Mouse (Mus musculus): Measurements from ENCODE around the gene Cad.

The Cad gene

GRCm38 (mm10) chr5:31071059-31071458 lies 16.5 kb downstream of the Cad start:
- DNase-seq (ENCODE audit: extremely low spot score): no peak

GRCm38 (mm10) chr5:31071821-31072220 lies 17.2 kb downstream of the Cad start:
- DNase-seq (ENCODE audit: extremely low spot score): no peak

DNA sequence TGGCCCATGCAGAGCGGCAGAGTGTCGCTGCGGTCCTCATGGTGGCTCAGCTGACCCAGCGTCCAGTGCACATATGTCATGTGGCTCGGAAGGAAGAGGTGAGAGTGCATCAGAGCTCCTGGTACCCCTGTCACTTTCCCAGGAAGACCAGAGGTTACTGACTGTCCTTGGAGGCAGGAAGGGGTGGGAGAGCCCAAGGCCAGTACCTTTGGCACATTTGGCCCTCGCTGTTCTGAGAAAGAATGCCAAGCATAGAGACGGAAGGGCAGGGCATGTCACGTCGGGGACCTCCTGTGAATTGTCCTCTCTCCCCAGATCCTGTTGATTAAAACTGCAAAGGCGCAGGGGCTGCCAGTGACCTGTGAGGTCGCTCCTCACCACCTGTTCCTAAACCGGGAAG lies 18.6 kb downstream of the Cad start:
- no peak for DNase-seq (ENCODE audit: extremely low spot score)

- no peak for DNase-seq (ENCODE audit: extremely low spot score)
Observed at GRCm38 (mm10) chr5:31076346-31076745, 21.8 kb downstream of the Cad start.

DNA sequence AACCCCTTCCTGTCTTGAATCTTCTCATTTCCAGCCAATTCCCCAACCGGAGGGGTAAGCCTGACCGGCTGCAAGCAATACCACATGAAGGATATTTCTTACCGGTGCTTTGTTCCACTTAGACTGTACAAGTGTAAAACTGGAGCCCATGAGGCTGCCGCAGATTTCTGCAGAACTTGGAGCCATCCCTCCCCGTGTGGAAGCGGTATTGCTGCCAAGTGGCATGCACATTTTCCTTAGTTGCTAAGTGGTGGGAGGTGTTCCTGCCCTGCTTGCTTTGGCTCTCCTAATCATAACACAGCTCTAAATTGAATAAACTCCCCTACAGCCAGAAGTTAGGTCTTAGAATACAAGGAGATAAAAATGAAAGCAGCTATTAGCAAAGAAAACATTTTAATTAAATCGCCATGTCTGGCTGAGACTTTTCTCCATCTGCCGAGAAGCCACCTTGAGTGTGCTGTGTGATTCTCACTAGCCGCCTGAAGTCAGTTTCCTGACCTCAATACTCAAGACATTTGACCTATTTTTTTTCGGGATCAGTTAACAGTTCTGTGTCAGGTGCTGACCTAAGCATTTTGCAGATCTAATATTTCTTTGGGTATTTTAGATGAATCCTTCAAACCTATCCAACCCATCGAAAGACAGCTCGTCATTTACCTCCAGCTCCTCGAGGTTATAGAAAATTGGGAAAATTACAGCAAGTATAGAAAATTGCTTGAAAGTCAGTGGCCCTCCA lies 25.6 kb downstream of the Cad start:
- DNase-seq (ENCODE audit: extremely low spot score): no peak

- no peak for DNase-seq (ENCODE audit: extremely low spot score)
Observed at GRCm38 (mm10) chr5:31080795-31081164, 26.2 kb downstream of the Cad start.

DNA sequence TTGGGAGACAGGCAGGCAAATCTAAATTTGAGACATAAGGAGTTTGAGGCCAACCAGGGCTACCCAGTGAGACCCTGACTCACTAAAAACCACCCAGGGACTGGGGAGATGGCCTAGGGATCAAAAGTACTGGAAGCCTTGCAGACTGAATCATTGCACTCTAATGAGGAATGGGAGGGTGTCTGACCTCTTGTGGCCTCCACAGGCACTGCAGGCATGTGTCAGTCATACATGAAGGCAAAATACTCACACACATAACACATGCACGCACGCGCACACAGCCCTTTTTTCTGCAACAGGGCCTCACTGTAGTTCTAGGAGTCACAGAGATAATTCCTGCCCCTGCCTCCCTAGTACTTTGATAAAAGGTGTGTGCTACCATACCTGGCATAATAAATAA lies 26.8 kb downstream of the Cad start:
- peak; percentile 55 for DNase-seq (ENCODE audit: extremely low spot score)

DNA sequence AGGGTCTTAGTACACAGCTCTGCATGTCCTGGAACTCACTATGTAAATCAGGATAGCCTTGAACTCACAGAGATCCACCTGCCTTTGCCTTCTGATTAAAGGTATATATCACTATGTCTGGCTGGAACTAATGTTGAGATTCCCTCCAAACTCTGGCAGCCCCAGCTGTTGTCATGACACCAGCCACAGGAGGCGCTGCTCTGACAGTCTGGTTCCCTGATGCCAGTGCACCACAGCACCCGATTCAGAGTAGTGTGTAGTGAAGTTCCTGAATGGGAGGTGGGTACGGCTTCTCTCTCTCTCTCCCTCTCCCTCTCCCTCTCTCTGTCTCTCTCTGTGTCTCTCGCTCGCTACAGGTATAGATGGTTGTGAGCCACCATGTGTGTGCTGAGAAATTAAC lies 27.8 kb downstream of the Cad start:
- peak; percentile 56 for DNase-seq (ENCODE audit: extremely low spot score)

DNA sequence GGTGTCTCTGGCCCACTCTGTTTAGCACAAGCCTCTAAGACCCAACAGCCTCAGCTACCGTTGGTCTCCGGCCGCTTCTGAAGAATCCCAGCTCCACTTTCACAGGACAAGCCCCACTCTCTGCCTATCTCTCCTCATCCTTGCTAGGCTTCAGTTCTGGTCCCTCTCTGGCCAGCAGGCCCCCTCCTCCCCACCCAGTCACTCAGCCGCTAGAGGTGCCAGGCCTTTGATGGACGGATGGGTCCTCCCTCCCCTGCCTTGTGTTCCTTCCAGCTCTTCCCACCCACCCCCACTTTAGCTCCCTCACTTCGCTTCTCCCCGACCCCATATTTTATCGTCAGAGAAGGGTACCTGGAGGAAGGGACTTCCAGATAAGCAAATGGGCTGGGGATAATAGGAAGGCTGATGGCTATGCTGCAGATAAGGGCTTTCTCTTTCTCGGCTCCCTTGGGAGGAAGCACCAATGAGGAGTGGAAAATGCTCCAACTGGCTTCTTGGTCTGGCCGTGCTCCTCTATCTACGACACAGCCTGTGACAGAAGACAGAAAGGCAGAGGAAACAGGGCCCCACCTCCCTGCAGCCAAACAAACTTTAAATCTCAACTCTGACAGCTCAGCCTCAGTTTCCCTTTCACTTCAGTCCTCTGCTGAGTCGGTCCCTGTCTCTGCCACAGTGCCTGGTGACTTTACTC lies 28.5 kb downstream of the Cad start:
- no peak for DNase-seq (ENCODE audit: extremely low spot score)

- no peak for DNase-seq (ENCODE audit: extremely low spot score)
Observed at GRCm38 (mm10) chr5:31083949-31084348, 29.4 kb downstream of the Cad start.

GRCm38 (mm10) chr5:31086606-31087005 lies 32.0 kb downstream of the Cad start:
- DNase-seq (ENCODE audit: extremely low spot score): no peak

- DNase-seq (ENCODE audit: extremely low spot score): no peak
Observed at GRCm38 (mm10) chr5:31087131-31087530, 32.6 kb downstream of the Cad start.

GRCm38 (mm10) chr5:31092231-31092975 lies 37.8 kb downstream of the Cad start:
- no peak for DNase-seq (ENCODE audit: extremely low spot score)

DNA sequence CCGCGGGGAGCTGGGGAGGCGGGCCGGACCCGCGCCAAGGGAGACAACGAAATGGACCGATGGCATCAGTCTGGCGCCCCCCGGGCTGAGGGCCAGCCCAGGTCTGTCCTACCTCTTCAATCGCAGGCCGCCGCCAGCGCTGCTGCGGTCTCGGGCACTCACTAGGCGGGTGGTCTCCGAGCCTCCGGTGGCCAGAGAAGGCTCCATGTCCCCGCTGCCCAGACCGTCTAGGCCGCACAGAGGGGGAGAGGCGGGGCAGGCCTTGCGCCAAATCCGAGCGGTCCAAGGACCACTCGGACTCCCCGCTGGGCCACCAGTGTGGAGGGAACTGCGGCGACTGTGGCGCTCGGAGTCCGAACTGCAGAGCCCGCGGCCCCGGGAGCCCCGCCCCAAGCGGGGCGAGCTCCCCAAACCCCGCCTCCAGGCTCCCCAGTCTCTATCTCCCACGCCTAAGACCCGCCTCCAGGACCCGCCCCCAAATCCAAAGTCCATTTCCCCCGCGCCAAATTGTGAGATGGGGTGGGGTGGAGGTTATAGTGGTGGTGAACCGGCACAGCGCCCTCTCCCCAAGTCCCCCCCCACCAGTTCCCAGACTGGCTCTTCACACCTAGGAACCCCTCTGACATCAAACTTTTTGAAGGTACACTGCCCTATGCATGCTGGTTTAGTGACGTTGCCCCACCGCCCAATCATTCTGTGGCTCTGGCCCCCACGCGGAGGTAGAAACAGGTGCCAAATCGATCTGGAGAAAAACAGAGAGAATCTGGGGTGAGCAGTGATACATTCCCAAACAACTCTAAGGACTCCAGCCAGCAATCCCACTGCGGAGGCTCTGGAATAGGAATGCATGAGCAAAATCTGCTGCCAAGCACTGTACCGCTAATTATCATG lies 38.8 kb downstream of the Cad start:
- peak; percentile 45 for DNase-seq (ENCODE audit: extremely low spot score)

- peak; percentile 28 for DNase-seq (ENCODE audit: extremely low spot score)
Observed at GRCm38 (mm10) chr5:31094100-31094798, 39.7 kb downstream of the Cad start.

DNA sequence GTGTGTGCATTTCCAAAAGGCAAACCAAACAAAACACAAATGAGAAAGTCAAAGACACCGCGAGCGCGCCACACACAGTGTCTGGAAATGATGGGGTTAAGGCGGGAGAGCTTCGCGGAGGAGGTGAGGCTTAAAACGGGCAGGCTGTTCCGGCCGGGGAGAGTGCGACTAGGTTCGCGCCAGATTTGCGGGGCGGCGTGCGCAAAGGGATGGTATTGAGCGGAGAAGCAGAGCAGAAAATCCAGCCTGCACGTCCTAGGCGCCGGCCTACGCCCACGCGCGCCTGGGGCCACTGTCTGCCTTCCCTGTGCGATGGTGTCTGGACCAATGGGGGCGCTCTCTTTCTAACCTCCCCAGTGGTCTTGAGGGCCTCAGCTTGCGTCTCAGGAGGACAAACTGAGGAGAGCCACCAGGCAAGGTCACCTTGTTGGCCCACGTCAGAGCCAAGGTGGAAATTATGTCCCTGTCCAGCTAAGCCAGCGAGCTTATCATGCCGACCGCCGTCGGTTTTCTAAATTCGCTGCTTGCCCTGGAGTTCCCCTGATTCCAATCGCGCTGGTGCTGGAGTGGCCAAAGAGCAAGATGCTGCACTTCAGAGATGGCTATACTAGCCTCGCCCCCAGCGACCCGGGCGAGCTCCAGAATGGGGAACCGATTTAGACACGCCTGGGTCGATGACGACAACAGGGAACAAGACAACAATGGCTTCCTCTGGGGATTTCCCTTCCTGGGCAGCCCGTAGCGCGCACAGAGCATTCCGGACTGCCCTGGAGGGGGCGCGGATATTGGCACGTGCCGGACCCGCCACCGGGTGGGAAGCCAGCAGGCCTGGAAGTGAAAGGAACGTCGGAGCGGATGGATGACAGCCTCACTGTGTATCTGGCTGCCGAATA lies 40.5 kb downstream of the Cad start:
- peak; percentile 51 for DNase-seq (ENCODE audit: extremely low spot score)

GRCm38 (mm10) chr5:31095711-31096480 lies 41.3 kb downstream of the Cad start:
- DNase-seq (ENCODE audit: extremely low spot score): no peak

DNA sequence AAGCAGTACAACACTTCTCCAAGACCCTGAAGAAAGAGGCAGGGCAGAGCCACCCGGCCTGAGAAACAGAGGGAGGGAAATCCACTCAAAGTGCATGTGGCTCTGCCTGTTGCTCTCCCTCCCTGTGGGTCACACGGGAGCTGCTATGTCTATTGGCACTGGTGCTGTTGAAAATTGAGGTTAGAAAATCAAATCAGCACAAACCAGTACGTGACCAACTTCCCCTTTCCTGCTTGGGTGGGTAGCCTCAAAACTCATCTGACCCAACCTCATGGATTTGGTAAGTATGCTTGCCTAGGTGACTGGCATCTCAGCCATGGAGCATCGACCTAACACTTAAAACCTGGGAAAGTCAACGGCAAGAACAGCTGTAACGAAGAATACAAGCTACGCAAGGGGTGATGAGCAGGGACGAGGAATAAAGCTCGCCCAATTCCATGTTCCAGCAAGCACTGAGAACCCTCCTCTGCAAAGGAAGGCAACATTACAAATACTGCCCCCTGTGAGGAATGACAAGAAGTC lies 51.3 kb downstream of the Cad start, which contains the start of gene Dnajc5g:
TSS of gene Dnajc5g (plus strand) at position 472 of the 522 bp plus-strand sequence.
- DNase-seq (ENCODE audit: extremely low spot score): no peak

GRCm38 (mm10) chr5:31108000-31108490 lies 53.5 kb downstream of the Cad start, which contains the start of gene Slc30a3:
TSS of gene Slc30a3 (minus strand) at chr5:31108237.
- no peak for DNase-seq (ENCODE audit: extremely low spot score)

Data from embryo, embryonic 9.5 days (tissue).